Mouse (Mus musculus) megakaryocyte, embryonic 14.5 days (primary cell): Measurements from ENCODE around the gene Ppm1h.

Experiments
- FLI1 ChIP-seq: IDR thresholded peaks from 2 replicates; pipeline ENCODE4 v1.6.1; 2012; ENCODE audit warnings: low read length, inconsistent platforms, mixed read lengths
- GATA1 ChIP-seq: IDR thresholded peaks from 3 replicates; pipeline ENCODE4 v1.6.1; 2012; ENCODE audit warnings: mixed read lengths, low read length, inconsistent platforms, borderline replicate concordance

DNA sequence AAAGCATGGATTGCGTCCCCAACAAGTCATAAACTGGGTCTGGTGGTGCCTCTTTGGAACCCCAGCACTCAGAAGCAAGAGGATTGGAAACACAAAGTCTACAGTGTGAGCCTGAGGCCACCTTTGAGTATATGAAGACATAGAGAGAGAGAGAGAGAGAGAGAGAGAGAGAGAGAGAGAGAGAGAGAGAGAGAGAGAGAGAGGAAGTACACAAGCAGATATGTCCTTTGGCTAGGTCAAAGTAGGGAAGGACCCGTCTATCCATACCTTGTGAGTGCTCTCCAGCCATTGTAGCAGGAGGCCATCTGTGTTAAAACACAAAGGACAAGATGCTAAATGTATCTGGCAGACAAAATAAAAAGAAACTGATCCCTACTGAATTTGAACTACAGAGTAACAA, 279.4 kb downstream of the Ppm1h start:
- no peak for TF ChIP-seq GATA1
- no peak for TF ChIP-seq FLI1
